Mouse (Mus musculus) naive thymus-derived CD4-positive, alpha-beta T cell, adult 2 months (primary cell): Measurements from ENCODE around the gene Appbp2.
A peak's percentile ranks its signal among the peaks of the same experiment; 100 is the strongest.
"Not testable (repeated sequence)": the region's sequence is repeated elsewhere in the genome, so short reads cannot be mapped to it uniquely, and the experiment has no call there.

Experiments used
- DNase-seq: peaks from one replicate; pipeline ENCODE4 v3.0.0-alpha.2; 2011; ENCODE audit warnings: low read depth

Gene Appbp2

DNA sequence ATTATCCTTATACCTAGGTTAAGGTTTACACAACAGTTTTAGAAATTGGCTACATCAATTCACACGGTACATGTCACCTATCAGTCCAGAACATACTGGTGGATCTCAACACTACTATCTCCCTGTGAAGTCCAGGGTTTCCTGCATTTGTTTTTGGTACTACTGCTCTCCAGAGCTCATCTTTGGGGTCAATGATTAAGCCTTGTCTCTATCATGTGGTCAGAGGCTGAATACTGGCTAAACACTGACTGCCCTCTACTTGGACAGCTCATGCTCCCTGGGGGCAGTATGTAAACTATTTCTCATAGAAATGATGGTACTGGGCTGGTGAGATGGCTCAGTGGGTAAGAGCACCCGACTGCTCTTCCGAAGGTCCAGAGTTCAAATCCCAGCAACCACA, 11.7 kb downstream of the Appbp2 start:
- no peak for DNase-seq

GRCm38 (mm10) chr11:85222561-85222960, 12.4 kb downstream of the Appbp2 start:
- DNase-seq, result no peak

GRCm38 (mm10) chr11:85219014-85219413, 15.9 kb downstream of the Appbp2 start:
- no peak for DNase-seq

DNA sequence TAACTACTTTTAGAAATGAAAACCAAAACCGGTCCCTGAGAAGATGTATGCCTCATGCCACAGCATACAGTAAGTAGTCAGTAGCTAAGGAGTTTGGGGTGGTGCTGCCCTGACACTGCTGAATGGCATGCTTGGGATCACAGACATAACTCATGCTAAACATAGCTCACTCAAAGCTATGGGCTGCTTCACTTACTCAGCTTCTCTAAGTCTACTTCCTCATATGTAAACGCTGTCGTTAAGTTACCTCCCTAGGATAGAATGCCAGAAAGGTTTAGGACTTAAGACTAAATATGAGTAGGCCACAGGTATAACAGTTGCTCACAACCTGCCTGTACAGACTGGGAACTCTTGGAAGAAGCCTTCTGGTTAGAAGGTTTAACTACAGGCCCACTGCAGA, 20.3 kb downstream of the Appbp2 start:
- DNase-seq, result no peak

GRCm38 (mm10) chr11:85213215-85213614, 21.7 kb downstream of the Appbp2 start:
- no peak for DNase-seq

DNA sequence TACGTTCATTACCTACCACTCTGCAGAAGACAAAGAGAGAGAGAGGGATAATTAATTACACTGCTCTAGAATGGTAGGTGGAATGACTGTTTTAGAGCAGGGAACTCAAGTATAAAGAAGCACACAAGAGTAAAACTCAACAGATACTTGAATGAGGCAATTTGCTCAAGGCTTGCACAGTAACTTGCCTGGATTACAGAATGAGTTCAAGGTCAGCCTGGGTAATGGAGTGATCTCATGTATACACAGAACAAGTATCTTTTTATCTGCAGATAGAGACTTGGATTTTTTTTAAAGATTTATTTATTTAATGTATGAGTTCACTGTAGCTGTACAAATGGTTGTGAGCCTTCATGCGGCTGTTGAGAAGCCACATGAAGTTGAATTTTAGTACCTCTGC, 23.8 kb downstream of the Appbp2 start:
- no peak for DNase-seq

DNA sequence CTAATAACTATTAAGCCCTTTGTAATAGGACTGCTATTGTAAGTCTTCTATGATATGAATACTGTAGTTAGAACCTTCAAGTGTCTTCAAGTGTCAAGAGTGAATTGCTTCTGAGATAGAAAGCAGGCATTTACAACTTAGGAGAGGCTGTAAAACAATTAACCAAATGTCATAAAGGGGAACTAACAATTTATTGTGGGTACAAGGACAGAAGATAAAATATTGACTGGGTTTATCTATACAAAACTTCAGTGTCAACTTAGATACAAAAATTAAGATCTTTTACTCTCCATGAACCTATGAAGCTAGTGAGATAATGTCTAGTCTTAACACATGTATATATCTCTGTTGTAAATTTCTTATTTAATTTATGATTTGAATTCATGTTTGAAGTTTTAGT, 28.7 kb downstream of the Appbp2 start:
- no peak for DNase-seq

GRCm38 (mm10) chr11:85198906-85199305, 36.0 kb downstream of the Appbp2 start:
- no peak for DNase-seq

- no peak for DNase-seq
These were observed 38.9 kb downstream of the Appbp2 start for GRCm38 (mm10) chr11:85196046-85196445.

DNA sequence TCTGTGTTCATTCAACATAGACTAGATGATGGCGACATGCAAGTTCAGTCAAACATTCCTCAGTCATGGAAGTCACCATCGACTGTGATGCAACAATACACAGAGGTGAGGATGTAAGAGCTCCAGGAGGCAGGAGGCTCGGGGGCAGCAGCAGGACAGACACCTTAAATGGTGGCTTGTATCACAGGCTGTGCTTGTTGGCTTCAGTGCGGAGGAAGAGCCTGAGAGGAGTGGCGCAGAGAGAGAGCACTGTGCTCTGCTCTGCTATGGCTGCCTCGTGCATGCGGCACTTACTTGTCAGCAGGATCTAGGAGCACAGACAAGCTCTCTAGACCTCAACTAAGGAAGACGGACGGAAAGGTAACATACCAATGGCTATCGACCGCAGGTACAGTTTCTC, 40.7 kb downstream of the Appbp2 start:
- no peak for DNase-seq

DNA sequence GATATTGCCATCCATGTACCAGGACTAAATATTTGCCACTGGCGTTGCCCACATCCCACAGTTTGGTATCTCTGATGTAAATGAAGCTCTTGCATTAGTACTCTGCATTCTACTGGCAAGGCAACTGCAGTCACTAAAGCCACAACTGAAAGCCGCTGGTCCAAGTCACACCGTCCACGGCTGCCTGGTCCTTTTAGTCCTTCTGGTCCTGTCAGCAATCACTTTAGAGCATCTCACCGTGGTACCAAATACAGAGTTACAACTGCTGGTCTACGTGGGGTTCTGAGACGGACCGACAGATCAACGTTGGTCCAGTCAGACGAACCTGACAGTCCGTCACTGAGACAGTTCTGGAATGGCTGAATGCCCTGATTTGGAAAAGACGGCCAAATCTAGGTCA, 44.2 kb downstream of the Appbp2 start:
- DNase-seq, result no peak

- no peak for DNase-seq
These were observed 45.8 kb downstream of the Appbp2 start for GRCm38 (mm10) chr11:85189110-85189509.

DNA sequence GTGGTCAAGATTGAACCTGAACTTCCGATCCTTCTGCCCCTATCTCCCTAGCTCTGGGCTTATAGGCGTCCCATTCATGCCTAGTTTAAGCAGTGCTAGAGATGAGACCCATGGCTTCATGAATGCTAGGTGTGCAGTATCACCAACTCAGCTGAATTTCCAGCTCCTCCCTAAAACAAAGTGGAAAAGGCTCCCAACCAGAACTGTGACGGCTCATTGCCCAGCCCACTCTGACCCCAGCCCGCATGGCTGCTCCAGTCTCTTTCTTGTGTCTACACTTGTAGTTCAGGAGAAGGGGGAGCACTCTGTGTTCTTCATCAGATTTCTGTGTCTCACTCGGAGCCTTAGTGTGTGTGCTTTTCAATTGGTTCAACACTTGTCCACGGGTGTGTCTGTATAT, 50.1 kb downstream of the Appbp2 start:
- no peak for DNase-seq

- DNase-seq, result peak; percentile 87
These were observed 50.8 kb downstream of the Appbp2 start for GRCm38 (mm10) chr11:85184082-85184481.

DNA sequence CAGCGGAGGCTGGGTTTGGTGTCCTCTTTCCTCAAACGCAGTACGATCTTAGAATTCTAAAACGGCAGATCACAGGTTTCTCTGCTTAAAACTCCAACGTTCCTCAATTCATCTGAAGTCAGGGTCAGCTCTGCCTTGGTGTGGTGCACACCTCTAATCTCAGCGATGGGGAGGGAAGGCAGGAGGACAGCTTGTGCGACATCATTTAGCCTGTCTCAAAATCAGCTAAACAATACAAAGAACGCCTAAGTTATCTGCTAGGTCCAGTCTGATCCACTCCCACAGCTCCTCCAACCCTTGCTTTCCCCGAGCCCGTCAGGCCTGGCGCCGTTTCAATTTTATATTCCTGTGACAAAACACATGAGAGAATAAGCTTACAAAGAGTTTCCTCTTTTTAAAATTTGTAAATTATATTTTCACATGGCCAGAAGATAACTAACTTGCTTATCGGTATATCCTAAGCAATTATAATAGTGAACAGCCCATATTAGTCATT, 51.6 kb downstream of the Appbp2 start:
- no peak for DNase-seq

GRCm38 (mm10) chr11:85182617-85183283, 52.2 kb downstream of the Appbp2 start:
- DNase-seq, result peak; percentile 71

DNA sequence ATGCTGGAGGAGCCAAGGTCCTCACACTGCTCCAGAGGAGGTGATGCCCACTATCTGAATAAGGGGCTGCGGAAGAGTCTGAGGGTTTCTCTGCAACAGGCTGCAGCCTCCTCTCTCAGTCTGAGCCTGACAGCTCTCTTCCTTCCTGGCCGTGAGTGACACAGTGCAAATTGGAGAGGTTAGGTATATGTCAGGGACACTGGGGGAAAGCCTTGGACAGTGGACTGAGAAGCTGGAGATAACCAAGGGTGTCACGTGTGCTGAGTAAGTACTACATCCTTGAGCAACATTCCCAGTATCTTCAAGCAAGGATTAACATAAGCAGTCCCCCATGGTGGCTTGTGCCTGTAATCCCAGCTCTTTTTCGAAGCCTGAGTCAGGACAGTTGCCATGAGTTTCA, 56.5 kb downstream of the Appbp2 start:
- no peak for DNase-seq

- no peak for DNase-seq
These were observed 57.2 kb downstream of the Appbp2 start for GRCm38 (mm10) chr11:85177761-85178160.

DNA sequence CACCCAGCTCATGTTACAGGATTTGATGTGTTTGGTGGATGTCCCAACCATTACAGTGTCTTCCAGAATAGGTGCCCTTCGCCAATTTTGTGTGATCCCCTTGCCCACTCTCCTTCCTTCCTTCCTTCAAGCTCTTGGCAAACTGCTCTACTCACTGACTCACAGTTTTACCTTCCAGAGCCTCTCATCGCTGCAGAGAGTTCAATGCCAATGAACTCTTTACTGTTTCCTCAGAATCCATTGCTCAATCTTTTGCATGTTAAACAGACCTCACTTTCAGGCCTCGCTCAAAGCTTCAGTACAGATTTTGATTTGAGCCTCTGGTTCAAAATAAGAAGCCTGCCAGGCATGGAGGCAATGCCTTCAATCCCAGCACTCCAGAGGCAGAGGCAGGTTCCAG, 59.0 kb downstream of the Appbp2 start:
- no peak for DNase-seq

DNA sequence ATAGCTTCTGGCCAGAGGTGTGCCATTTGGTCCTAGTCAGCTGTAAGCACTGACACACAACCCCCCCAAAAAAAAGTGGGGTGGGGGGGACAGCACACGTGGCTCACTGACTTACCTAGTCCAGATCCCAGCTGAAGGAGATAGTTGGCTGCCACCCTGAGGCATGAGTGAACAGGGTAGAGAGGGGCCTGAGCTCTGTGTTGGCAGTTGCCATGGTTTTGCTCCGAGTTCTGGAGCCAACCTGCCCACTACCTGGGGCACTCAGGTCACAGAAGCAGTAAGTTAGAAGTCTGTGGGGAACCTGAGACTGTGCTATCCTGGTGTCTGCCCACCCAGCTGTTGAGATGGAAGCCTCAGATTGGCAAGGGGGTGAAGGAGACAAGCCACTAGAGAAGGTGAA, 64.1 kb downstream of the Appbp2 start:
- no peak for DNase-seq

- peak; percentile 88 for DNase-seq
These were observed 64.7 kb downstream of the Appbp2 start, which contains the start of gene 1700125H20Rik for GRCm38 (mm10) chr11:85170058-85170740. Gene 1700125H20Rik, plus strand, starts transcription at chr11:85170404.

- no peak for DNase-seq
These were observed 67.4 kb downstream of the Appbp2 start for GRCm38 (mm10) chr11:85167503-85167902.

DNA sequence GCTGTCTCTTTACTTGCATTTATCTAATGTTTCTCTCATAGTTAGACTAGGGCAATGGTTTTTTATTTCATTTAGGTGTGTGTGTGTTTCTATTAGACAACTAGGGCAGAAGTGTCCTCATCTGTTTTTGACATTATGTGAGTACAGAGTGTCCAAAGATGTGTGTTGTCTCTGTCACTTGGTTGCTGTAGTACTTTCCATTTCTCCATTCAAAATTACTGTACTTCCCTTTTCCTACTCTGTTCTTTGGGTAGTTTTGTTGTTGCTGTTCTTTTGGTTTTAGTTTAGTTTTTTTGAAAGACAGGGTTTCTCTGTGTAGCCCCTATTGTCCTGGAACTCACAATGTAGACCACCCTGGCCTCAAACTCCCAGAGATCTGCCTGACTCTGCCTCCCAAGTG, 70.6 kb downstream of the Appbp2 start:
- DNase-seq, result no peak

- DNase-seq, result not testable (repeated sequence)
These were observed 71.9 kb downstream of the Appbp2 start for GRCm38 (mm10) chr11:85163014-85163413.
